Mouse (Mus musculus) neural tube, embryonic 12.5 days (tissue): ENCODE measurements around the gene Cherp. TPM values are rescaled to one million over a fixed set of nuclear protein-coding genes. Genes with fewer than 3 reads are reported as not detected.
A peak's percentile ranks its signal among the peaks of the same experiment; 100 is the strongest.

ENCODE experiments used
- ATAC-seq: fragments of 200-750 bp; cut with Nextera tagmentation; 2 replicates; pipeline ENCODE4 v1.8.0; 2017; ENCODE audit warnings: low read depth, mild to moderate bottlenecking, moderate TSS enrichment, moderate library complexity; ENCODE audit not compliant: low FRiP score
- H3K27ac ChIP-seq: fragments of 300-500 bp; sonication (generic); 2 replicates; pipeline ENCODE4 v1.5.1; 2016
- H3K27me3 ChIP-seq: fragments of 300-500 bp; sonication (generic); replicated peaks from 2 replicates; pipeline ENCODE4 v1.6.1; 2016; ENCODE audit warnings: mild to moderate bottlenecking
- H3K36me3 ChIP-seq: fragments of 300-500 bp; sonication (generic); 2 replicates; pipeline ENCODE4 v1.6.1; 2016; ENCODE audit warnings: mild to moderate bottlenecking
- H3K4me1 ChIP-seq: fragments of 300-500 bp; sonication (generic); 2 replicates; pipeline ENCODE4 v1.6.1; 2016
- H3K4me2 ChIP-seq: fragments of 300-500 bp; sonication (generic); replicated peaks from 2 replicates; pipeline ENCODE4 v1.6.1; 2016; ENCODE audit warnings: mild to moderate bottlenecking
- H3K4me3 ChIP-seq: fragments of 300-500 bp; sonication (generic); 2 replicates; pipeline ENCODE4 v1.5.1; 2016
- H3K9ac ChIP-seq: fragments of 300-500 bp; sonication (generic); 2 replicates; pipeline ENCODE4 v1.6.1; 2016; ENCODE audit warnings: mild to moderate bottlenecking
- H3K9me3 ChIP-seq: fragments of 300-500 bp; sonication (generic); 2 replicates; pipeline ENCODE4 v1.6.1; 2016; ENCODE audit warnings: mild to moderate bottlenecking
- WGBS: fragments of 180-500 bp; shearing (Covaris S2); methylation state at CpG from one replicate; pipeline ENCODE4 v1.1.7; 2016; 5-methylcytosine and 5-hydroxymethylcytosine counted together
- polyA plus RNA-seq: library from polyadenylated mRNA; unstranded; fragments of >200 nt; fragmentation: Nextera tagmentation; extraction: Ambion mirVana; gene quantifications from 2 replicates; pipeline ENCODE4 v1.2.1, GENCODE M21; 2016

The Cherp gene
- polyA plus RNA-seq: 59.4 and 73.2 TPM in 2 replicates

GRCm38 (mm10) chr8:72474826-72475546, at the start of gene Cherp:
Gene Cherp (minus strand): TSS chr8:72475226.
- Histone ChIP-seq H3K4me3 (peak within 1 kb of the TSS; percentile 90), H3K36me3 (peaks cover 29% of the 10 kb centered on the region), H3K4me1 (peaks cover 12% of the 10 kb centered on the region), H3K9ac (peak within 1 kb of the TSS; percentile 89), H3K4me2 (peak within 1 kb of the TSS; percentile 99), H3K27ac (peak within 1 kb of the TSS; percentile 74), H3K27me3 (no peaks in the 10 kb centered on the region), H3K9me3 (no peaks in the 10 kb centered on the region)
- WGBS: under 1% methylated on average over 80 of the region's 80 CpGs
- peak; percentile 98 for ATAC-seq

- Histone ChIP-seq H3K9me3 (no peaks in the 10 kb centered on the region), H3K4me1 (peaks cover 7% of the 10 kb centered on the region; the same call in 1 of the 2 replicates), H3K4me3 (no peak overlapping the region), H3K4me2 (no peak overlapping the region), H3K27me3 (no peaks in the 10 kb centered on the region), H3K27ac (no peak overlapping the region), H3K36me3 (peaks cover 5% of the 10 kb centered on the region; the same call in 1 of the 2 replicates), H3K9ac (no peak overlapping the region)
- no peak for ATAC-seq
Measured at GRCm38 (mm10) chr8:72521888-72522287, 46.9 kb upstream of the Cherp start.

DNA sequence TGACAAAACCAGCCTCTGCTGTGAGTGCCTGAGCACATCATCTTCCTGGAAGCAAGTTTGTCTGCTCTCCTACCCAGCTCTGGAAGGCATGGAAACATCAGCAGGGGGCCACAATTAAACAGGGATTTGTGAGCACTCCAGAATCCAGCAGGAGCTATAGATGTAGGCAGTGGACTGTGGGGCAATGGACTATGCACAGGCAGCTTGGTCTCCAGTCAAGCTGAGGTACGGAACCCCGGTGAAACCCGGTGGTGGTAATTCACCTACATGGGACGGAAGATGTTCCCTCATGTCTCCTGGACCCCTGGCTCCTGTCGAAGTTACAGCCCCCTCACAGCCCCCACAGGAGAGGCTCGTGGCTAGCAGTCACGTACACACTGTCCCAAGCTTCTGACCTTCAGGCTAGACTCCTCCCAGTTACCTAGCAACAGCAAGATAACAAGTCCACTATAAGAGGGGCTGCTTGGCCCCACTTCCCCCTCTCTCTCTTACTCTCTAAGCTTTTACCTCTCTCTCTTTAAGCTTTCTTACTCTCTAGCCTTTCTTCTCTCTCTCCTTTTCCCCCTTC, 42.5 kb upstream of the Cherp start:
- 79% methylated on average over 7 of the region's 7 CpGs for WGBS
- Histone ChIP-seq H3K36me3 (no peaks in the 10 kb centered on the region), H3K4me3 (no peak overlapping the region), H3K9me3 (no peaks in the 10 kb centered on the region), H3K4me1 (peaks cover 7% of the 10 kb centered on the region; the same call in 1 of the 2 replicates), H3K9ac (no peak overlapping the region), H3K27me3 (no peaks in the 10 kb centered on the region), H3K4me2 (no peak overlapping the region), H3K27ac (no peak overlapping the region)
- ATAC-seq: no peak

- Histone ChIP-seq H3K4me3 (no peak overlapping the region), H3K27ac (no peak overlapping the region), H3K4me1 (peaks cover 3% of the 10 kb centered on the region; the same call in 1 of the 2 replicates), H3K27me3 (no peaks in the 10 kb centered on the region), H3K36me3 (no peaks in the 10 kb centered on the region), H3K4me2 (no peak overlapping the region), H3K9me3 (no peaks in the 10 kb centered on the region), H3K9ac (no peak overlapping the region)
- ATAC-seq: no peak
- WGBS: 90% methylated on average over 1 of the region's 1 CpGs
Measured at GRCm38 (mm10) chr8:72513158-72513557, 38.1 kb upstream of the Cherp start.

- H3K4me2 ChIP-seq: no peak overlapping the region
- no peak overlapping the region for H3K4me3 ChIP-seq
- no peaks in the 10 kb centered on the region for H3K9me3 ChIP-seq
- no peak overlapping the region for H3K9ac ChIP-seq
- H3K27me3 ChIP-seq: no peaks in the 10 kb centered on the region
- H3K27ac ChIP-seq: no peak overlapping the region
- ATAC-seq: no peak
- no peaks in the 10 kb centered on the region for H3K4me1 ChIP-seq
- no peaks in the 10 kb centered on the region for H3K36me3 ChIP-seq
- WGBS: 87% methylated on average over 1 of the region's 1 CpGs
Measured at GRCm38 (mm10) chr8:72512648-72513047, 37.6 kb upstream of the Cherp start.

GRCm38 (mm10) chr8:72507505-72507904, 32.5 kb upstream of the Cherp start:
- H3K4me2 ChIP-seq: no peak overlapping the region
- no peak overlapping the region for H3K4me3 ChIP-seq
- H3K9me3 ChIP-seq: no peaks in the 10 kb centered on the region
- no peaks in the 10 kb centered on the region for H3K36me3 ChIP-seq
- 93% methylated on average over 1 of the region's 1 CpGs for WGBS
- ATAC-seq: no peak
- H3K27ac ChIP-seq: no peak overlapping the region
- H3K27me3 ChIP-seq: no peaks in the 10 kb centered on the region
- no peaks in the 10 kb centered on the region for H3K4me1 ChIP-seq
- no peak overlapping the region for H3K9ac ChIP-seq

- Histone ChIP-seq H3K27me3 (no peaks in the 10 kb centered on the region), H3K36me3 (no peaks in the 10 kb centered on the region), H3K27ac (no peak overlapping the region), H3K4me3 (no peak overlapping the region), H3K4me2 (no peak overlapping the region), H3K4me1 (no peaks in the 10 kb centered on the region), H3K9me3 (no peaks in the 10 kb centered on the region), H3K9ac (no peak overlapping the region)
- ATAC-seq: no peak
Measured at GRCm38 (mm10) chr8:72504637-72505314, 29.8 kb upstream of the Cherp start.

DNA sequence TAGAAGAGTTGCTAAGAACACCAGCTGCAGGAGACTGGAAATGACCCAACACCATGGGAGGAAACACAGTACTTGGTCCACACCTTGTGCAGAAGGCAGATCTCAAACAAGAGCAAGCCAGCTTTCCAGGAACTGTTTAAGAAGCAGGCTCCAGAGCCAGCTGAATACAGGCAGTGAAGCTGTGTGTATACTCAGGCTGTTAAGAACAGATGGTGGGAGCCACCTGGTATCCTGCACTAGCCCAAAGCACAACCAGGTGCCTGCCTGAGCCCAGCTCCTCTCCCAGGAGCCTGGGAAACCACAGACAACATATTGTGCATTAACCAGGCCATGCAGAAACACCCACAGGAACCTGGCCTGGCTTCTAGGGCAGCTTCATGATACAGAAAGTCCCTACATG, 29.1 kb upstream of the Cherp start:
- no peak for ATAC-seq
- Histone ChIP-seq H3K27ac (no peak overlapping the region), H3K4me3 (no peak overlapping the region), H3K27me3 (no peaks in the 10 kb centered on the region), H3K4me2 (no peak overlapping the region), H3K9ac (no peak overlapping the region), H3K4me1 (no peaks in the 10 kb centered on the region), H3K36me3 (no peaks in the 10 kb centered on the region), H3K9me3 (no peaks in the 10 kb centered on the region)

DNA sequence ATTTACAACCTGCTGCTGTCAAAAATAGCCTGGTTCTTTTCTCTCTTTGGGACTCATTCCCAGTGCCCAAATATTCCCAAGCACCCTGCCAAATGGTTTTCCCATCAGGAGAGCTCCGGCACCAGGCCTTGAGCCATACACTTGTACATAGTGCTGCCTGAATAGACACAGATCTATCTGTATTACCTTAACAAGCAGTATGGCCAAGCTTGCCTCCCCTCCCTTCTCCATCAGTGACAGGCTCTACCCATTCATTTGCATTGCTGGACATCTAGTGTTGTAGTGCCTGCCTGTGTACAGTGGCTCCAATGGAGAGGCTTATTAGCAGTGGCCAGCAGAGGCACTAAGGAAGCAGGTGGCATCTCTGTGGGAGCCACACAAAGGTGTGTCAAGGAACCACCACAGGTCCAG, 25.5 kb upstream of the Cherp start:
- Histone ChIP-seq H3K4me1 (no peaks in the 10 kb centered on the region), H3K9me3 (no peaks in the 10 kb centered on the region), H3K4me2 (no peak overlapping the region), H3K4me3 (no peak overlapping the region), H3K36me3 (peaks cover 16% of the 10 kb centered on the region), H3K27me3 (no peaks in the 10 kb centered on the region), H3K9ac (no peak overlapping the region), H3K27ac (no peak overlapping the region)
- no peak for ATAC-seq
- WGBS: 94% methylated on average over 1 of the region's 1 CpGs

DNA sequence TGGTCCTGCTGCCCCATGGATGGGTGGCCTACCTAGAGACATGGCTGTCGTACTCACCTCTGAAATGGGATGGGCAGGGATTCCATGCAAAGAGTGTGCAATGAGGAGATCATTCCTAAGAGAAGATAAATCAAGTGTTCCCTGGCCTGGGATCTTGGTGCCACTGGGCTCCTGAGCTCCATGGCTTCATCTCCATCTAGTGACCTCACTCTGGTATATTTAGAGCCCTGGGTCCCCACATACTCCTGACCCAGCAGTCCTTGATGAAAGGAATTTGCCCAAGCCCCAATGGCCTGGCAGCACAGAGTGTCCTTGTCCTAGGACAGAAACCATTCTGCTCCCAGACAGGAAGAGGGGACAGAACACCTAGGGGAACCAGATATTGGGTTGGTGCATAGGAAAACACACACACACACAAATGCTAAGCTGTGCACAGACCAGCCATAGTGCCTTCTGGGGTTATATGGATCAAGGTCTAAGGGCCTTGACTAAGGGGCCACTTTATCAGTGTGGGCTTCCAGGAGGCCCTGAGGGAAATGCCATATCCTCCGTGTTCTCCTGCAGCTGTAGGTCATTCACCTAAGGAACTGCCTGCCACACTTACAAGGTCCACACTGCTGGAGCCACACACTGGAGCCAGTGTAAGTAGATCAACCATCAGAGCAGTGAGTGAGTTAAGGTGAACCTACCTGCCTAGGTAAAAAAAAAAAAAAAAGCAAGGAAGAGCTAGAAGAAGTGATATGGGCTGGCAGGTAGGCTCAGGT, 24.7 kb upstream of the Cherp start:
- H3K4me2 ChIP-seq: no peak overlapping the region
- peaks cover 24% of the 10 kb centered on the region for H3K36me3 ChIP-seq
- no peak for ATAC-seq
- H3K27ac ChIP-seq: no peak overlapping the region
- H3K4me1 ChIP-seq: no peaks in the 10 kb centered on the region
- no peak overlapping the region for H3K9ac ChIP-seq
- no peaks in the 10 kb centered on the region for H3K27me3 ChIP-seq
- 91% methylated on average over 2 of the region's 2 CpGs for WGBS
- H3K4me3 ChIP-seq: no peak overlapping the region
- no peaks in the 10 kb centered on the region for H3K9me3 ChIP-seq

DNA sequence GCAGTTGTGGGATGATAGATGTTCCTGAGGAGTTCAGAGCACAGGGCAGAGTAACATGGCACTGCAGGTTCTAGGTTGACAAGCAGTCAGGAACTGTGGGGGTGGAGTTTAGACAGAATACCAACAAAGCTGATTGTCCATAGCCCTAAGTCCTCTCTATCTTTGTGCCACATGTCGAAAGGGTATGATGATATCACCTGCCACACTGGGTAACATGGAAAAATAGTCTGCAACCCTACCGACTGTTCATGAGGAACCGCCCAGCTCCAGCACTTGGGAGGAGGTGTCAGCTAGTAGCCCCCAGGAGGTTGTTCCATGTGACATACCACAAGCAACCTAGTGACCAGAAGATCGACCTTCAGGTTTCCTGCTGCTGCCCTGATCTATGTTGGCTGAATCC, 23.5 kb upstream of the Cherp start:
- no peak overlapping the region for H3K27ac ChIP-seq
- whole genome bisulfite sequencing: 89% methylated on average over 4 of the region's 4 CpGs
- no peak for ATAC-seq
- no peak overlapping the region for H3K4me3 ChIP-seq
- no peak overlapping the region for H3K4me2 ChIP-seq
- peaks cover 24% of the 10 kb centered on the region for H3K36me3 ChIP-seq
- no peaks in the 10 kb centered on the region for H3K27me3 ChIP-seq
- H3K4me1 ChIP-seq: peaks cover 3% of the 10 kb centered on the region
- no peak overlapping the region for H3K9ac ChIP-seq
- H3K9me3 ChIP-seq: no peaks in the 10 kb centered on the region

DNA sequence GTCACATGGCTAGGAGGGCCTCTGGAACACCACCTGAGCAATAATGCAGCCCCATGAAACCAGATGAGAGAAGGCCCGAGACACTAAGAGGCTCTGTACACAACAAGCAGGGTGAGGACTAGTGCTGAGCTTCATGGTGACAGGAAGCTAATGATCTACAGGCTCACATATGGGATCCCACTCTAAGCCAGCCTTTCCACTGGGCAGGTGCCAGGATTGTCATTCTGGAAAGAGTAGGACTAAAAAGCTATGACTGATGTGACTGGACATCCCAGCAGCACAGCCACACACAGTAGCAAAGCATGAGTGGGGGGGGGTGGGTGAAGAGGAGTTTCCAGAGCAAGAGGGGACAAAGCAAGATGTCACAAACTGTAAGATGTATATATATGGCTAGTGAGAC, 22.9 kb upstream of the Cherp start:
- H3K4me3 ChIP-seq: no peak overlapping the region
- H3K4me2 ChIP-seq: no peak overlapping the region
- WGBS: 83% methylated on average over 1 of the region's 1 CpGs
- H3K9ac ChIP-seq: no peak overlapping the region
- no peaks in the 10 kb centered on the region for H3K9me3 ChIP-seq
- no peaks in the 10 kb centered on the region for H3K27me3 ChIP-seq
- H3K27ac ChIP-seq: no peak overlapping the region
- no peak for ATAC-seq
- peaks cover 24% of the 10 kb centered on the region for H3K36me3 ChIP-seq
- H3K4me1 ChIP-seq: peaks cover 6% of the 10 kb centered on the region
